Mouse (Mus musculus) liver, embryonic 16.5 days (tissue): ENCODE data around the gene Pdgfra. TPM values are rescaled to one million over a fixed set of nuclear protein-coding genes. Genes with fewer than 3 reads are reported as not detected.

Source experiments
- ATAC-seq: fragments of 200-750 bp; cut with Nextera tagmentation; 2 replicates; pipeline ENCODE4 v1.8.0; 2017; ENCODE audit warnings: low read depth, mild to moderate bottlenecking, moderate number of reproducible peaks, moderate library complexity
- H3K27ac ChIP-seq: fragments of 300-500 bp; sonication (generic); 2 replicates; pipeline ENCODE4 v1.5.1; 2014; ENCODE audit warnings: mild to moderate bottlenecking, low read length
- H3K27me3 ChIP-seq: fragments of 300-500 bp; sonication (generic); 2 replicates; pipeline ENCODE4 v1.6.1; 2014; ENCODE audit warnings: low read depth, low read length, mixed read lengths; ENCODE audit not compliant: control insufficient read depth, insufficient read depth
- H3K36me3 ChIP-seq: fragments of 300-500 bp; sonication (generic); 2 replicates; pipeline ENCODE4 v1.6.1; 2014; ENCODE audit warnings: mild to moderate bottlenecking; ENCODE audit not compliant: control insufficient read depth, insufficient read depth
- H3K4me1 ChIP-seq: fragments of 300-500 bp; sonication (generic); 2 replicates; pipeline ENCODE4 v1.6.1; 2014; ENCODE audit warnings: low read depth, low read length, mixed read lengths; ENCODE audit not compliant: control insufficient read depth
- H3K4me2 ChIP-seq: fragments of 300-500 bp; sonication (generic); 2 replicates; pipeline ENCODE4 v1.6.1; 2014; ENCODE audit warnings: low read depth, low read length, mixed read lengths
- H3K4me3 ChIP-seq: fragments of 300-500 bp; sonication (generic); 2 replicates; pipeline ENCODE4 v1.5.1; 2014; ENCODE audit warnings: low read depth, mild to moderate bottlenecking, low read length
- H3K9ac ChIP-seq: fragments of 300-500 bp; sonication (generic); 2 replicates; pipeline ENCODE4 v1.6.1; 2014; ENCODE audit warnings: low read depth, low read length
- H3K9me3 ChIP-seq: fragments of 300-500 bp; sonication (generic); replicated peaks from 2 replicates; pipeline ENCODE4 v1.6.1; 2016; ENCODE audit warnings: low read length; ENCODE audit not compliant: control insufficient read depth
- WGBS: fragments of 180-500 bp; shearing (Covaris S2); extraction: QIAGEN DNeasy Blood & Tissue Kit; methylation state at CpG from one replicate; pipeline ENCODE4 v1.1.7; 2014; ENCODE audit not compliant: insufficient replicate concordance; 5-methylcytosine and 5-hydroxymethylcytosine counted together
- polyA plus RNA-seq: library from polyadenylated mRNA; unstranded; fragments of >200 nt; fragmentation: Nextera tagmentation; extraction: Ambion mirVana; gene quantifications from 2 replicates; pipeline ENCODE4 v1.2.1, GENCODE M21; 2015

Pdgfra gene
- 1.6 and 1.7 TPM in 2 replicates for polyA plus RNA-seq

- Histone ChIP-seq H3K9me3 (no peaks in the 10 kb centered on the region), H3K27ac (no peak within 1 kb of the TSS), H3K4me1 (peaks cover 5% of the 10 kb centered on the region), H3K4me2 (no peak within 1 kb of the TSS), H3K9ac (no peak within 1 kb of the TSS), H3K4me3 (peak within 1 kb of the TSS; percentile 21; the same call in 1 of the 2 replicates), H3K27me3 (peaks cover 99% of the 10 kb centered on the region), H3K36me3 (no peaks in the 10 kb centered on the region)
- ATAC-seq, result no peak
- WGBS, result under 1% methylated on average over 10 of the region's 10 CpGs
Measured at GRCm38 (mm10) chr5:75152021-75152425, at the start of gene Pdgfra. TSS of gene Pdgfra (plus strand) at chr5:75152292.

- 44% methylated on average over 3 of the region's 3 CpGs for WGBS
- no peaks in the 10 kb centered on the region for H3K9me3 ChIP-seq
- no peak overlapping the region for H3K4me3 ChIP-seq
- no peaks in the 10 kb centered on the region; the same call in 1 of the 2 replicates for H3K27me3 ChIP-seq
- H3K27ac ChIP-seq, result no peak overlapping the region
- H3K36me3 ChIP-seq, result no peaks in the 10 kb centered on the region
- no peak overlapping the region for H3K4me2 ChIP-seq
- no peak for ATAC-seq
- no peak overlapping the region for H3K9ac ChIP-seq
- H3K4me1 ChIP-seq, result no peaks in the 10 kb centered on the region
Measured at GRCm38 (mm10) chr5:75106511-75106910, 45.6 kb upstream of the Pdgfra start.

DNA sequence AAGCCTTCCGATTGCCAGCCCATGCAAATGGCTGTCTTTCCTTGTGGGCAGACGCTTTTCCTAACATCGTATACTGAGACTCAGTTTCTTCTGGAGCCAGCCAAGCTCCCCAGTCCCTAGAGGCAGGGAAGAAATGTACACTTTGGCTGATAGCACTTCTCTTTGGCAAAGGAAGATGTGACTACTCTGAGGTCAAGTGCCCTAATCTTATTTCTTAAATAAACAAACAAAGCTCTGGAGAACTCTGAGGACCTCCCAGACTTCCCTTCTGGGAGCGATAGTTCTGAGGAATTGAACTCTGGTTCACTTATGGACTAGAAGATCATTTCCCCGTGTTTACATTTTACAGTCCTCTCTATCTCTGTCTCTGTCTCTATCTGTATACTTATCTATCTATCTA lies 42.7 kb upstream of the Pdgfra start:
- no peaks in the 10 kb centered on the region for H3K4me1 ChIP-seq
- no peak for ATAC-seq
- H3K36me3 ChIP-seq, result no peaks in the 10 kb centered on the region
- H3K9me3 ChIP-seq, result no peaks in the 10 kb centered on the region
- H3K9ac ChIP-seq, result no peak overlapping the region
- H3K4me3 ChIP-seq, result no peak overlapping the region
- no peak overlapping the region for H3K4me2 ChIP-seq
- no peaks in the 10 kb centered on the region for H3K27me3 ChIP-seq
- 33% methylated on average over 5 of the region's 5 CpGs for WGBS
- H3K27ac ChIP-seq, result no peak overlapping the region

DNA sequence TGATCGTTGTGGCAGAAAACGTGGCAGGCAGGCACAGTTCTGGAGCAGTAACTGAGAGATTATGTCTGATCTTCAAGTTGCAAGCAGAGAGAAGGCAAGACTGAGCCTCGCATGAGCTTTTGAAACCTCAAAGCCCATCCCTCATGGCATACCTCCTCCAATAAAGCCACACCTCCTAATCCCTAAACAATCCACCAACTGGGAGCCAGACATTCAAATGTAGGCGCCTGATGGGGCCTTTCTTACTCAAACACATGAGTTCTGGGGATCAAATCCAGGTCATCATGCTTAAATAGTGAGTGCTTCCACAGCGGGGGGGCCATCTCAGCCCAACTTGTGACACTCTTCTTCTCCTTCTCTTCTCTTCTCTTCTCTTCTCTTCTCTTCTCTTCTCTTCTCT lies 40.3 kb upstream of the Pdgfra start:
- Histone ChIP-seq H3K4me1 (no peaks in the 10 kb centered on the region), H3K9ac (no peak overlapping the region), H3K36me3 (no peaks in the 10 kb centered on the region), H3K9me3 (no peaks in the 10 kb centered on the region), H3K4me2 (no peak overlapping the region), H3K27me3 (no peaks in the 10 kb centered on the region), H3K4me3 (no peak overlapping the region), H3K27ac (no peak overlapping the region)
- 45% methylated on average over 5 of the region's 5 CpGs for WGBS
- ATAC-seq, result no peak

GRCm38 (mm10) chr5:75118840-75119239 lies 33.3 kb upstream of the Pdgfra start:
- H3K4me1 ChIP-seq, result no peaks in the 10 kb centered on the region
- no peak overlapping the region for H3K9ac ChIP-seq
- no peak overlapping the region for H3K27ac ChIP-seq
- H3K4me3 ChIP-seq, result no peak overlapping the region
- ATAC-seq, result no peak
- H3K4me2 ChIP-seq, result no peak overlapping the region
- WGBS, result 58% methylated on average over 7 of the region's 7 CpGs
- H3K36me3 ChIP-seq, result no peaks in the 10 kb centered on the region
- no peaks in the 10 kb centered on the region for H3K9me3 ChIP-seq
- H3K27me3 ChIP-seq, result no peaks in the 10 kb centered on the region

- WGBS, result 36% methylated on average over 5 of the region's 5 CpGs
- Histone ChIP-seq H3K36me3 (no peaks in the 10 kb centered on the region), H3K9ac (no peak overlapping the region), H3K4me1 (no peaks in the 10 kb centered on the region), H3K4me2 (no peak overlapping the region), H3K27ac (no peak overlapping the region), H3K4me3 (no peak overlapping the region), H3K27me3 (no peaks in the 10 kb centered on the region), H3K9me3 (no peaks in the 10 kb centered on the region)
- no peak for ATAC-seq
Measured at GRCm38 (mm10) chr5:75121646-75122045, 30.4 kb upstream of the Pdgfra start.

DNA sequence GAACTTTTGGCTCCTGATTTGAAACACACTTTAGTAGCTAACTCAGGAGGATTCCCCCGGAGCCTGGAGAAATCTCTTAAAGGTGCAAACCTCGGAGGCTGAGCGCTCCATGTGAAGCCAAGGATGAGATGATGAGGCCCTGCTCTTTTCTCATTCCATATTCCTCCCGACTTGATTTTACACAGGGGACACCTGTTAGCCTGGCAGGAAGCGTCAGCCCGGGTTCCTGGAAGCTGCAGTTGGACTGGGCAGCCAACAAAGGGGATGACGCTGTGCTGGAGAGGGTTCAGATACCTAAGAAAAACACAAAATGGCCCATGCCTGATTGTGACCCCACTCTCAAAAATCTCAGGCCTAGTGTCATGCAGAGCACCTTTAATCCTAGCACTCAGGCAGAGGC lies 17.4 kb upstream of the Pdgfra start:
- Histone ChIP-seq H3K27me3 (no peaks in the 10 kb centered on the region), H3K4me1 (no peaks in the 10 kb centered on the region), H3K9me3 (no peaks in the 10 kb centered on the region), H3K4me2 (no peak overlapping the region), H3K4me3 (no peak overlapping the region), H3K36me3 (no peaks in the 10 kb centered on the region), H3K27ac (no peak overlapping the region), H3K9ac (no peak overlapping the region)
- WGBS, result 59% methylated on average over 7 of the region's 7 CpGs
- ATAC-seq, result no peak

GRCm38 (mm10) chr5:75143092-75143491 lies 9.0 kb upstream of the Pdgfra start:
- peak overlapping the region; percentile 54 for H3K4me2 ChIP-seq
- H3K9me3 ChIP-seq, result no peaks in the 10 kb centered on the region
- 5% methylated on average over 14 of the region's 14 CpGs for WGBS
- H3K4me1 ChIP-seq, result no peaks in the 10 kb centered on the region; the same call in 1 of the 2 replicates
- peak overlapping the region; percentile 19; the same call in 1 of the 2 replicates for H3K4me3 ChIP-seq
- no peaks in the 10 kb centered on the region for H3K36me3 ChIP-seq
- H3K9ac ChIP-seq, result no peak overlapping the region
- peaks cover 30% of the 10 kb centered on the region for H3K27me3 ChIP-seq
- ATAC-seq, result no peak
- no peak overlapping the region for H3K27ac ChIP-seq

- Histone ChIP-seq H3K27me3 (peaks cover 36% of the 10 kb centered on the region), H3K4me3 (no peak overlapping the region), H3K9ac (no peak overlapping the region), H3K4me1 (no peaks in the 10 kb centered on the region; the same call in 1 of the 2 replicates), H3K9me3 (no peaks in the 10 kb centered on the region), H3K27ac (no peak overlapping the region), H3K4me2 (no peak overlapping the region), H3K36me3 (no peaks in the 10 kb centered on the region)
- ATAC-seq, result no peak
- 19% methylated on average over 7 of the region's 7 CpGs for WGBS
Measured at GRCm38 (mm10) chr5:75143767-75144166, 8.3 kb upstream of the Pdgfra start.
